Mouse (Mus musculus): Measurements from ENCODE around the gene Fgf5. TPM values are rescaled to one million over a fixed set of nuclear protein-coding genes. Genes with fewer than 3 reads are reported as not detected.

Gene Fgf5
- polyA plus RNA-seq, 1 experiment: not detected

DNA sequence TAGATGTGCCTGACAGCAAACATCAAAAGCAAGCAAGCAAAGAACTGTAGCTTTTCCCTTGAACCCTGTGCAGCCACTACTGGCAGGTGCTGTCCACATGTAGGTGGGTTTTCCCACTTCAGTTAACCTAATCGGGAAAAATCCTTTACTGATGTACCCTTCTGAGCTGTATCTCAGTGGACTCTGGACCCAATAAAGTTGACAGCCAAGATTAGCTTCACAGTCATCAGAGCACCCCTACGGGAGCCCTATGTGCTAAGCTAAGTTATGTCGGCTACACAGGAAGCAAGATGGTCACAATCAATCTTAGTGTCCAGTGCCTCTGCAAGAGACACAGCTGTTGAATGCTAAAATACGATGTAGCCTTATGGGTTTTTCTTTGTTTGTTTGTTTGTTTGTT is 46.1 kb downstream of the Fgf5 start:
- no peak overlapping the region for H3K4me3 ChIP-seq (ENCODE audit: extremely low read depth, insufficient read depth, insufficient read length)
- 83% methylated on average over 4 of the region's 4 CpGs for WGBS
- H3K27ac ChIP-seq (ENCODE audit: insufficient read depth, low read length): no peak overlapping the region
- no peak for TF ChIP-seq CTCF (IDR thresholded peaks at IDR 0.05; ENCODE audit: extremely low read depth, insufficient read depth, insufficient read length, insufficient replicate concordance)
- TF ChIP-seq POLR2A (IDR thresholded peaks at IDR 0.05; ENCODE audit: low read depth, low read length): no peak
- no peaks in the 10 kb centered on the region for H3K4me1 ChIP-seq (ENCODE audit: control insufficient read depth, insufficient read depth, insufficient read length)
- H3K36me3 ChIP-seq (ENCODE audit: control insufficient read depth, insufficient read depth, low read length): no peaks in the 10 kb centered on the region
- H3K27me3 ChIP-seq (ENCODE audit: control insufficient read depth, insufficient read depth, low read length): no peaks in the 10 kb centered on the region
- no peak for DNase-seq (ENCODE audit: low read depth in 1 of 2, low spot score in 2 of 2)

DNA sequence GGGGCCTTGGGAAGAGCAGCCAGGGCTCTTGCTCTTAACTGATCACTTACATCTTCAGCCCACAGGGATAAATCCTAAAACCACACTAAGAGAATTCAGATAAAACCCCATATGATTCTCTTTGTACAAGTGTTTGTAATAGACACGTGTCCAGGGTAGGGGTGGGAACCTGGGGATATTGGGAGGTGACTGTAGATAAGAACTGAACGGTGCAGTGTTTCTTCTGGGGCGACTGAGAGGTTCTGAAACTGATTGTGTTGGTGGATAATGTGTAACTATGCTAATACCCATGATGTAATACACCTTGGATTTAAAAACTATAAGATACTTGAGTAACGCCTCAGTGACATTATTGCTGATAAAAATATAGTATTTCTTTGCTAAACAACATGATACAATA is 51.7 kb downstream of the Fgf5 start:
- no peak for TF ChIP-seq POLR2A (IDR thresholded peaks at IDR 0.05; ENCODE audit: low read depth, low read length)
- TF ChIP-seq CTCF (IDR thresholded peaks at IDR 0.05; ENCODE audit: extremely low read depth, insufficient read depth, insufficient read length, insufficient replicate concordance): no peak
- Histone ChIP-seq H3K36me3 (ENCODE audit: control insufficient read depth, insufficient read depth, low read length) (no peaks in the 10 kb centered on the region), H3K27me3 (ENCODE audit: control insufficient read depth, insufficient read depth, low read length) (no peaks in the 10 kb centered on the region), H3K4me3 (ENCODE audit: extremely low read depth, insufficient read depth, insufficient read length) (no peak overlapping the region), H3K27ac (ENCODE audit: insufficient read depth, low read length) (no peak overlapping the region), H3K4me1 (ENCODE audit: control insufficient read depth, insufficient read depth, insufficient read length) (no peaks in the 10 kb centered on the region)
- 88% methylated on average over 4 of the region's 4 CpGs for WGBS
- DNase-seq (ENCODE audit: low read depth in 1 of 2, low spot score in 2 of 2): no peak

DNA sequence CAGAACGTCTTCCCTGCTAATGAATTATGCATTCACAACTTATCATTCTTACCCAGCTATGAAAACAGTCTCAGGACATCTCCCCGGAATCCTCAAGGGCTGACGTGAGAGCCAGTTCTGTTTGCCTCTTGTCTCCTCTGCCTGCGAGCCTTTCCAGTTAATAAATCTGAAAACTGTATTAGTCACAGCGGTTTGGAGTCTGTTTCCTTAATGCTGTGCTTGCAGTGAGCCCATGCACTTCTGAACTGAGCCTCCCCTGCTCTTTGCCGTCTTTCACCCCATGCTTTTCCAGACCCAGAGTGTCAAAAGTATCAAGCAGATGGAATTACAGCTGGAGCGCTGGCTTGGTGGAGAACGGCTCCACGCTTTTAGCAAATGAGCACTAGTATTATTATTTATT is 52.5 kb downstream of the Fgf5 start:
- Histone ChIP-seq H3K4me1 (ENCODE audit: control insufficient read depth, insufficient read depth, insufficient read length) (no peaks in the 10 kb centered on the region), H3K4me3 (ENCODE audit: extremely low read depth, insufficient read depth, insufficient read length) (no peak overlapping the region), H3K27ac (ENCODE audit: insufficient read depth, low read length) (no peak overlapping the region), H3K27me3 (ENCODE audit: control insufficient read depth, insufficient read depth, low read length) (no peaks in the 10 kb centered on the region), H3K36me3 (ENCODE audit: control insufficient read depth, insufficient read depth, low read length) (no peaks in the 10 kb centered on the region)
- no peak for TF ChIP-seq CTCF (IDR thresholded peaks at IDR 0.05; ENCODE audit: extremely low read depth, insufficient read depth, insufficient read length, insufficient replicate concordance)
- TF ChIP-seq POLR2A (IDR thresholded peaks at IDR 0.05; ENCODE audit: low read depth, low read length): no peak
- no peak for DNase-seq (ENCODE audit: low read depth in 1 of 2, low spot score in 2 of 2)
- 74% methylated on average over 9 of the region's 9 CpGs for WGBS

DNA sequence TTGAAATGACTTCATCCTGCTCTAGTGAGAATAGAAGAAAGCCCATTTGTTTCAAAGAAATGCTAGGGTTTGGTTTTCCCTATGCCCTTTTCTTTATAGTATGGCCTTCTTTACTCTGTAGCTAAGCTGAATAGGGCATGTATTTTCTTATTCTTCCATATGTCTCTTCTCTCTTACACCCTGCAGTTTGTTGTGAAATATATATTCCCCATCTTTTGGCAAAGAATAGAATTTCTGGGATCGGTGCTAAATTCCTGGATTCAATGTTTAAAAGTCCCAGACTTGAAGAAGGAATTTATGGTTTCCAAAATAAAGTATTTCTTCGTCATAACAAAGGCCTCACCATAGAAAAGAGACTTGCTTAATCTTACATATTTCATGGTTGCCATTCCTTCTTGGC is 72.6 kb downstream of the Fgf5 start:
- Histone ChIP-seq H3K4me3 (ENCODE audit: extremely low read depth, insufficient read depth, insufficient read length) (no peak overlapping the region), H3K4me1 (ENCODE audit: control insufficient read depth, insufficient read depth, insufficient read length) (no peaks in the 10 kb centered on the region; the same call in 1 of the 2 replicates), H3K27ac (ENCODE audit: insufficient read depth, low read length) (no peak overlapping the region), H3K27me3 (ENCODE audit: control insufficient read depth, insufficient read depth, low read length) (no peaks in the 10 kb centered on the region), H3K36me3 (ENCODE audit: control insufficient read depth, insufficient read depth, low read length) (no peaks in the 10 kb centered on the region)
- no peak for DNase-seq (ENCODE audit: low read depth in 1 of 2, low spot score in 2 of 2)
- TF ChIP-seq CTCF (IDR thresholded peaks at IDR 0.05; ENCODE audit: extremely low read depth, insufficient read depth, insufficient read length, insufficient replicate concordance) (no peak), POLR2A (IDR thresholded peaks at IDR 0.05; ENCODE audit: low read depth, low read length) (no peak)
- WGBS: 78% methylated on average over 2 of the region's 2 CpGs

Other genes starting within 250 kb of the Fgf5 start
- 2.4 and 2.6 TPM in 2 replicates for gene Antxr2, start 223.1 kb upstream of the Fgf5 start, polyA plus RNA-seq (2012; rRNA removed)
- 0.02 TPM in 1 of 2 replicates, not detected in the other for gene Prdm8, start 87.0 kb upstream of the Fgf5 start, polyA plus RNA-seq (2012; rRNA removed)
- not detected in 2 replicates for gene Cfap299, start 75.1 kb downstream of the Fgf5 start, polyA plus RNA-seq (2012; rRNA removed)